Mouse (Mus musculus) midbrain, embryonic 11.5 days (tissue): ENCODE data around the gene Cnpy1. TPM values are rescaled to one million over a fixed set of nuclear protein-coding genes. Genes with fewer than 3 reads are reported as not detected.
A peak's percentile ranks its signal among the peaks of the same experiment; 100 is the strongest.

ENCODE experiments used
- ATAC-seq: fragments of 200-750 bp; cut with Nextera tagmentation; 2 replicates; pipeline ENCODE4 v1.8.0; 2017; ENCODE audit warnings: moderate TSS enrichment, moderate library complexity; ENCODE audit not compliant: low FRiP score
- DNase-seq: peaks from one replicate; pipeline ENCODE4 v3.0.0; 2015; ENCODE audit warnings: low spot score; ENCODE audit errors: missing footprints
- H3K27ac ChIP-seq: fragments of 300-500 bp; sonication (generic); 2 replicates; pipeline ENCODE4 v1.5.1; 2014; ENCODE audit warnings: low read depth, low read length
- H3K27me3 ChIP-seq: fragments of 300-500 bp; sonication (generic); 2 replicates; pipeline ENCODE4 v1.6.1; 2014; ENCODE audit warnings: mild to moderate bottlenecking, low read length, moderate library complexity, mixed read lengths; ENCODE audit not compliant: control insufficient read depth, insufficient read depth
- H3K36me3 ChIP-seq: fragments of 300-500 bp; sonication (generic); 2 replicates; pipeline ENCODE4 v1.6.1; 2014; ENCODE audit warnings: mild to moderate bottlenecking, low read length, moderate library complexity, mixed read lengths; ENCODE audit not compliant: control insufficient read depth, insufficient read depth
- H3K4me1 ChIP-seq: fragments of 300-500 bp; sonication (generic); 2 replicates; pipeline ENCODE4 v1.6.1; 2014; ENCODE audit warnings: low read length; ENCODE audit not compliant: control insufficient read depth, insufficient read depth
- H3K4me2 ChIP-seq: fragments of 300-500 bp; sonication (generic); 2 replicates; pipeline ENCODE4 v1.6.1; 2014; ENCODE audit warnings: mild to moderate bottlenecking, moderate library complexity
- H3K4me3 ChIP-seq: fragments of 300-500 bp; sonication (generic); 2 replicates; pipeline ENCODE4 v1.5.1; 2014; ENCODE audit warnings: low read depth, low read length
- H3K9ac ChIP-seq: fragments of 300-500 bp; sonication (generic); 2 replicates; pipeline ENCODE4 v1.6.1; 2014; ENCODE audit warnings: low read length
- H3K9me3 ChIP-seq: fragments of 300-500 bp; sonication (generic); 2 replicates; pipeline ENCODE4 v1.6.1; 2016; ENCODE audit warnings: low read length; ENCODE audit not compliant: control insufficient read depth
- WGBS: fragments of 180-500 bp; shearing (Covaris S2); extraction: QIAGEN DNeasy Blood & Tissue Kit; methylation state at CpG from one replicate; pipeline ENCODE4 v1.1.7; 2014; 5-methylcytosine and 5-hydroxymethylcytosine counted together
- polyA plus RNA-seq: library from polyadenylated mRNA; unstranded; fragments of >200 nt; fragmentation: Nextera tagmentation; extraction: Ambion mirVana; gene quantifications from 2 replicates; pipeline ENCODE4 v1.2.1, GENCODE M21; 2014

Cnpy1 gene
- polyA plus RNA-seq, 1 experiment from 2014 or later: 131 TPM

GRCm38 (mm10) chr5:28208726-28209520, 36.7 kb downstream of the Cnpy1 start:
- DNase-seq (peak; percentile 95), ATAC-seq (no peak)
- peak overlapping the region; percentile 86 for H3K27ac ChIP-seq
- peaks cover 8% of the 10 kb centered on the region; the same call in 1 of the 2 replicates for H3K4me1 ChIP-seq
- H3K4me2 ChIP-seq: peak overlapping the region; percentile 59
- H3K27me3 ChIP-seq: peaks cover 32% of the 10 kb centered on the region
- H3K36me3 ChIP-seq: no peaks in the 10 kb centered on the region
- H3K4me3 ChIP-seq: peak overlapping the region; percentile 45
- H3K9me3 ChIP-seq: no peaks in the 10 kb centered on the region
- peak overlapping the region; percentile 81 for H3K9ac ChIP-seq
- WGBS: 10% methylated on average over 20 of the region's 20 CpGs

DNA sequence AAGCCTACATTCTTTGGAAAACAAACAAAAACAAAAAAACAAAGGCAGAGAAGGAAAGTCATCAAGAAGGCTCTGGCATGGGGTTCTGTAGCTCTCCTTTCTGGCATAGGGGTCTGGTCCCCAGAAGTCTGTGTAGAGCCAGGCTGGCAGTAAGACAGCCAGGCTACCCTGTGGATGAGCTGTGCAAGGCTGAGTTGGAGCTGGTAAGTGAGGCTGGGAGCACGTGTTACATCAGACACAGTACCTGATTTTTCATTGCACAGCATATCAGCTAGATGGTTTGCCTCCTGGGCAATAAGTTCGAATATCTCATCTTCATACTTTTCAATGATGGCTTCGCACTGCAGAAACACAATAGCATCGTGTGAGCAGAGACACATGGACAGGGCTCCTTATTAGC, 38.6 kb downstream of the Cnpy1 start:
- H3K27me3 ChIP-seq: peaks cover 32% of the 10 kb centered on the region
- no peak overlapping the region; the same call in 1 of the 2 replicates for H3K27ac ChIP-seq
- DNase-seq (peak; percentile 89), ATAC-seq (no peak)
- peak overlapping the region; percentile 63 for H3K9ac ChIP-seq
- peak overlapping the region; percentile 22 for H3K4me3 ChIP-seq
- no peaks in the 10 kb centered on the region for H3K9me3 ChIP-seq
- H3K36me3 ChIP-seq: no peaks in the 10 kb centered on the region
- WGBS: 52% methylated on average over 4 of the region's 4 CpGs
- H3K4me1 ChIP-seq: peaks cover 6% of the 10 kb centered on the region; the same call in 1 of the 2 replicates
- H3K4me2 ChIP-seq: peak overlapping the region; percentile 43

DNA sequence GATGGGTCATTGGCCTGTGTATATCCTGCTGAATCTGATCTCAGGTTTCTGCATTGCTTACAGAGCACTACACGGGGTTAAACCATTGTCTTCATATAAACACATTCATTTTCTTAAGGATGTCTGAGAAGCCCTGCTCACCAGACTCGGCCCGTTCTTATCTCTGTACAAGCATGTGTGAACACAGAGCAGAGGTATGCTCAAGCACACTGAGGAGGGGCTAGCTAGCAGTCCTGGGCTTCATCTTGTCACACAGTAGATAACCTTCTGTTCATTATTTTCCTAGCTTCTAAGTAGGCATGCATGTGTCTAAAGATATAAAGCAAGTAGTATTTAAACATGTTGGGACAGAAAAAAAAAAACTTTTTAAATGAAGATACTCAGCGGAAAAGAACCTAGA, 39.2 kb downstream of the Cnpy1 start:
- Histone ChIP-seq H3K4me1 (peaks cover under 1% of the 10 kb centered on the region; the same call in 1 of the 2 replicates), H3K9me3 (no peaks in the 10 kb centered on the region), H3K27ac (no peak overlapping the region), H3K4me2 (peak overlapping the region; percentile 43), H3K27me3 (peaks cover 32% of the 10 kb centered on the region), H3K4me3 (peak overlapping the region; percentile 18), H3K9ac (peak overlapping the region; percentile 33; the same call in 1 of the 2 replicates), H3K36me3 (no peaks in the 10 kb centered on the region)
- DNase-seq (no peak), ATAC-seq (no peak)
- whole genome bisulfite sequencing: 55% methylated on average over 4 of the region's 4 CpGs

- Histone ChIP-seq H3K36me3 (no peaks in the 10 kb centered on the region), H3K4me3 (no peak overlapping the region), H3K9me3 (no peaks in the 10 kb centered on the region), H3K4me2 (peak overlapping the region; percentile 27; the same call in 1 of the 2 replicates), H3K27ac (no peak overlapping the region), H3K9ac (0 out of 2 replicates have a peak overlapping the region, but pooled peaks have one; percentile 14), H3K27me3 (peaks cover 31% of the 10 kb centered on the region), H3K4me1 (no peaks in the 10 kb centered on the region)
- 88% methylated on average over 2 of the region's 2 CpGs for WGBS
- ATAC-seq (no peak), DNase-seq (no peak)
These were observed 40.9 kb downstream of the Cnpy1 start for GRCm38 (mm10) chr5:28204678-28205077.

GRCm38 (mm10) chr5:28203086-28203485, 42.5 kb downstream of the Cnpy1 start:
- no peaks in the 10 kb centered on the region for H3K36me3 ChIP-seq
- ATAC-seq (no peak), DNase-seq (peak; percentile 65)
- no peaks in the 10 kb centered on the region for H3K4me1 ChIP-seq
- 76% methylated on average over 6 of the region's 6 CpGs for WGBS
- no peak overlapping the region for H3K4me2 ChIP-seq
- H3K9ac ChIP-seq: no peak overlapping the region
- no peaks in the 10 kb centered on the region for H3K9me3 ChIP-seq
- peaks cover 16% of the 10 kb centered on the region for H3K27me3 ChIP-seq
- no peak overlapping the region for H3K4me3 ChIP-seq
- no peak overlapping the region for H3K27ac ChIP-seq

GRCm38 (mm10) chr5:28199089-28199873, 46.3 kb downstream of the Cnpy1 start:
- WGBS: 46% methylated on average over 7 of the region's 7 CpGs
- Histone ChIP-seq H3K36me3 (no peaks in the 10 kb centered on the region), H3K4me3 (no peak overlapping the region), H3K9me3 (no peaks in the 10 kb centered on the region), H3K27ac (no peak overlapping the region), H3K4me1 (peaks cover 12% of the 10 kb centered on the region), H3K27me3 (peaks cover 2% of the 10 kb centered on the region; the same call in 1 of the 2 replicates), H3K9ac (no peak overlapping the region), H3K4me2 (no peak overlapping the region)
- ATAC-seq: no peak
- DNase-seq: no peak

DNA sequence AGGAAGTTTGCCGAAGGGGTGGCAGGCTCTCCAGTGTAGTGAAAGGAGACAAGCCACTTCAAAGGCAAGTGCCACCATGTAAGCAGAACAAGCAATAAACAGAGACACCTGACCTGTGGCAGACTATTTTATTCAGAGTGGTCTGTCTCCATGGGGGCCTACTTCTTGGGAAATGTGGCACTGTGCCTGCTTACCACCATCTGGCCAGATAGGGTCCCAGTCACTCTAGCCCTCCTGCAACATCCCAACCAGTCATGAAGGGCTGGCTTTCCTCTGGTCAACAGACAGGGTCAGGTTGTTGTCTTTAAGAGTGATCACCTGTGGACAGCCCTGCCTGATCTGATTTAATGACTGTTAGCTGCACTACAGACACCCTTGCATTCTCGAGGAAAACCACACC, 50.1 kb downstream of the Cnpy1 start:
- Histone ChIP-seq H3K4me3 (no peak overlapping the region), H3K4me1 (peaks cover 26% of the 10 kb centered on the region), H3K9ac (no peak overlapping the region), H3K4me2 (no peak overlapping the region), H3K27me3 (no peaks in the 10 kb centered on the region), H3K36me3 (no peaks in the 10 kb centered on the region), H3K9me3 (no peaks in the 10 kb centered on the region), H3K27ac (no peak overlapping the region)
- no peak for ATAC-seq
- 56% methylated on average over 2 of the region's 2 CpGs for WGBS
- DNase-seq: no peak

DNA sequence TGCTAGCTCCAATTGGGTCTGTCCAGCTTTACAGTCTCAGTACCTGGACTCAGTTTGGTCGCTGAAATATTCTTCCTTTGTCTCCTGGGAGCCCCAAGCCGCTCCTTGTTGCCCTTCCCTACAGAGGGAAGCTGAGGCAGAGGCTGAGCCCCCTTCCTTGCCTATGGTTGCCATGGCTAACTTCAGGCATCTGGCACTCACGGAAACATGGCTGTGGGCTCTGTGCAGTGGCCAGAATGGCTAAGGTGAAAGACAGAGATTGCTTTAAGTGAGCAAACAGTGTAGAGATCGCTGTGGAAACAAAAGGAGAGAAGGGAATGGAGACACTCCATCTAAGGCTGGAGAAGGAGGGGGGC, 53.5 kb downstream of the Cnpy1 start:
- peak; percentile 65 for ATAC-seq
- peaks cover 23% of the 10 kb centered on the region for H3K4me1 ChIP-seq
- H3K4me3 ChIP-seq: no peak overlapping the region

More for the DNA sequence above, 53.5 kb downstream of the Cnpy1 start:
- H3K4me2 ChIP-seq: peak overlapping the region; percentile 22
- no peaks in the 10 kb centered on the region for H3K27me3 ChIP-seq
- no peaks in the 10 kb centered on the region for H3K9me3 ChIP-seq
- peak overlapping the region; percentile 9; the same call in 1 of the 2 replicates for H3K9ac ChIP-seq
- 11% methylated on average over 4 of the region's 4 CpGs for WGBS
- no peak for DNase-seq
- H3K36me3 ChIP-seq: no peaks in the 10 kb centered on the region
- H3K27ac ChIP-seq: peak overlapping the region; percentile 67
